Mouse (Mus musculus): ENCODE measurements around the gene Snrpd3. TPM values are rescaled to one million over a fixed set of nuclear protein-coding genes. Genes with fewer than 3 reads are reported as not detected.
A peak's percentile ranks its signal among the peaks of the same experiment; 100 is the strongest.

Snrpd3 gene
- total RNA-seq, 1 experiment = 124 TPM

- H3K27ac ChIP-seq (ENCODE audit: insufficient read depth, low read depth, low read length, poor library complexity, severe bottlenecking) = no peak overlapping the region
- H3K4me1 ChIP-seq (ENCODE audit: control insufficient read depth in 2 of 2, insufficient read depth in 2 of 2, low read length in 2 of 2, poor library complexity in 1 of 2) = peaks cover 0 to 3% of the 10 kb centered on the region in 2 experiments; a peak in 1 of 4 replicates
- H3K9ac ChIP-seq (ENCODE audit: insufficient read depth, low read depth, low read length, poor library complexity, severe bottlenecking) = no peak overlapping the region
- H3K36me3 ChIP-seq (ENCODE audit: control insufficient read depth, insufficient read depth, low read length, poor library complexity, severe bottlenecking) = peaks cover 18% of the 10 kb centered on the region; the same call in 1 of the 2 replicates
- no peaks in the 10 kb centered on the region for H3K9me3 ChIP-seq (ENCODE audit: control insufficient read depth, insufficient read depth, low read depth, low read length)
- no peak overlapping the region for H3K4me3 ChIP-seq (ENCODE audit: insufficient read depth in 1 of 2, low read depth in 1 of 2, low read length in 2 of 2, poor library complexity in 1 of 2, severe bottlenecking in 1 of 2)
- in situ Hi-C loops (cut with MboI; ENCODE audit: low sequenced_read_pairs in 2 of 2, unreplicated experiment in 2 of 2) = no loop called here
- DNase-seq (ENCODE audit: low read depth, low spot score) = no peak
- TF ChIP-seq ZNF384 (IDR thresholded peaks at IDR 0.05; ENCODE audit: low read depth, low read length) = no peak
- TF ChIP-seq HCFC1 (IDR thresholded peaks at IDR 0.05; ENCODE audit: borderline replicate concordance, insufficient read depth, low read length) = no peak
- TF ChIP-seq ZC3H11A (IDR thresholded peaks at IDR 0.05; ENCODE audit: borderline replicate concordance, low read depth, low read length) = no peak
- TF ChIP-seq MAFK (IDR thresholded peaks at IDR 0.05; ENCODE audit: insufficient read depth, low read depth, low read length) = no peak
- TF ChIP-seq CHD2 (IDR thresholded peaks at IDR 0.05; ENCODE audit: low read depth, low read length) = no peak
Observed at GRCm38 (mm10) chr10:75513306-75514067, 3.9 kb upstream of the Snrpd3 start.

DNA sequence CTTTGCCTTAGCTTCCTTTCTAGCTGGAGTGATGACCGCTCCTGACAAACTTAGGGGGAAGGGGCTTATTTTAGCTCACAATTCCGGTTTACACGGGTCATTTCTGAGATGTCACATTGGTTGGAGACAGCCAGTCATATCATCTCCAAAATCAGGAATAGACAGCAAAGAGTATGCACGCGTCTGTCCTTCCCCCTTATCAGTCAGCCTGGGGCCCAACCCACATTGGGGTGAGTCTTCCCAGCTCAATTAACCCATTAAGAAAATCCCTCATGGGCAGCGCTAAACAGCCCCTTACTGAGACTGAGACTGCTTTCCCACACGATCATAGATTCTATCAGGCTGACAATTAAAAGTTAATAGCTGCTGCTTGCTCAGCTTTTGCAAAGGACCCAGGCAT is 3.0 kb upstream of the Snrpd3 start:
- Histone ChIP-seq H3K27ac (ENCODE audit: insufficient read depth, low read depth, low read length, poor library complexity, severe bottlenecking) (no peak overlapping the region), H3K9ac (ENCODE audit: insufficient read depth, low read depth, low read length, poor library complexity, severe bottlenecking) (no peak overlapping the region), H3K4me3 (ENCODE audit: insufficient read depth in 1 of 2, low read depth in 1 of 2, low read length in 2 of 2, poor library complexity in 1 of 2, severe bottlenecking in 1 of 2) (no peak overlapping the region), H3K4me1 (ENCODE audit: control insufficient read depth in 2 of 2, insufficient read depth in 2 of 2, low read length in 2 of 2, poor library complexity in 1 of 2) (peaks cover 2 to 7% of the 10 kb centered on the region in 2 experiments; a peak in 2 of 4 replicates), H3K9me3 (ENCODE audit: control insufficient read depth, insufficient read depth, low read depth, low read length) (no peaks in the 10 kb centered on the region), H3K36me3 (ENCODE audit: control insufficient read depth, insufficient read depth, low read length, poor library complexity, severe bottlenecking) (peaks cover 16% of the 10 kb centered on the region)
- in situ Hi-C loops (cut with MboI; ENCODE audit: low sequenced_read_pairs in 2 of 2, unreplicated experiment in 2 of 2) = no loop called here
- DNase-seq (ENCODE audit: low read depth, low spot score) = no peak
- no peak for TF ChIP-seq CHD2 (IDR thresholded peaks at IDR 0.05; ENCODE audit: low read depth, low read length)
- no peak for TF ChIP-seq ZC3H11A (IDR thresholded peaks at IDR 0.05; ENCODE audit: borderline replicate concordance, low read depth, low read length)

GRCm38 (mm10) chr10:75515216-75516037 is 1.9 kb upstream of the Snrpd3 start:
- H3K4me3 ChIP-seq (ENCODE audit: insufficient read depth in 1 of 2, low read depth in 1 of 2, low read length in 2 of 2, poor library complexity in 1 of 2, severe bottlenecking in 1 of 2) = no peak overlapping the region
- no peak overlapping the region for H3K9ac ChIP-seq (ENCODE audit: insufficient read depth, low read depth, low read length, poor library complexity, severe bottlenecking)
- peaks cover 16% of the 10 kb centered on the region for H3K36me3 ChIP-seq (ENCODE audit: control insufficient read depth, insufficient read depth, low read length, poor library complexity, severe bottlenecking)
- DNase-seq (ENCODE audit: low read depth, low spot score) = no peak
- H3K4me1 ChIP-seq (ENCODE audit: control insufficient read depth in 2 of 2, insufficient read depth in 2 of 2, low read length in 2 of 2, poor library complexity in 1 of 2) = peaks cover 2 to 7% of the 10 kb centered on the region in 2 experiments; a peak in 2 of 4 replicates
- in situ Hi-C loops (cut with MboI; ENCODE audit: low sequenced_read_pairs in 2 of 2, unreplicated experiment in 2 of 2) = no loop called here
- TF ChIP-seq HCFC1 (IDR thresholded peaks at IDR 0.05; ENCODE audit: borderline replicate concordance, insufficient read depth, low read length) = no peak
- no peak for TF ChIP-seq MAFK (IDR thresholded peaks at IDR 0.05; ENCODE audit: insufficient read depth, low read depth, low read length)
- TF ChIP-seq ZNF384 (IDR thresholded peaks at IDR 0.05; ENCODE audit: low read depth, low read length) = no peak
- no peak for TF ChIP-seq CHD2 (IDR thresholded peaks at IDR 0.05; ENCODE audit: low read depth, low read length)
- TF ChIP-seq ZC3H11A (IDR thresholded peaks at IDR 0.05; ENCODE audit: borderline replicate concordance, low read depth, low read length) = no peak
- no peak overlapping the region for H3K27ac ChIP-seq (ENCODE audit: insufficient read depth, low read depth, low read length, poor library complexity, severe bottlenecking)
- H3K9me3 ChIP-seq (ENCODE audit: control insufficient read depth, insufficient read depth, low read depth, low read length) = no peaks in the 10 kb centered on the region

DNA sequence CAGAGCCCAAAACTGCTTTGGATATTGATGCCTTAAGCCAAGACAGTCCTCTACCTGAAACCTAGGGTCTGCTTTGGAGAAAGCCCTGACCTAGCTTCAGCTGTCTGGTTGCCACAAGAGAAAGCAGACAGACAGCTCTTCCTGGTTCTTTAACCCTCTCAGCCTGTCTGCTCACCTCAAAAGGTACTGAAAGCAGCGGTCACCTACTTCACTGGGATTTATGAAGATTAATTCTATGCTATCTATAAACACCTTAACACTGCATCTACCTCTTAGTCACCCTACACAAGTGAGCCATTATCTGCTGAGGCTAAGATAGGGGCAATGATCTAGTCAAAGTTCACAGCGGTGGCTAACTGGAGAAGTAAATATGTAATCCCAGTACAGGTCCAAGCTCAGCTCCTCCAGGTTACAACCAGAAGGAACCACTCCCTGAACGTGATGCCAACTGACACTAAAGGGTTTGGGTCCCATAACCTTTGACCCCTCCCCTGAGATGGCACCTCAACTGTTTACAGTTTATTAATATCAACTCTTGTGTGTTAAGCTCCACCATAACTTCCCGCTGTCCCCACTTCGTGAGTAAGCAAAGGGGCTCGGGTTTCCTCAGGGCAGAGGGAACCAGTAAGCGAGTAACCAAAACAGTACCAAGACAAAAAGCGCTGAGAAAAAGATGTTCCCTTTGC is 1.2 kb upstream of the Snrpd3 start:
- H3K4me1 ChIP-seq (ENCODE audit: control insufficient read depth in 2 of 2, insufficient read depth in 2 of 2, low read length in 2 of 2, poor library complexity in 1 of 2) = peaks cover 2 to 7% of the 10 kb centered on the region in 2 experiments; a peak in 2 of 4 replicates
- no peak for DNase-seq (ENCODE audit: low read depth, low spot score)
- H3K4me3 ChIP-seq (ENCODE audit: insufficient read depth in 1 of 2, low read depth in 1 of 2, low read length in 2 of 2, poor library complexity in 1 of 2, severe bottlenecking in 1 of 2) = peak overlapping the region; percentile 85 to 90; a peak in 2 of 4 replicates
- H3K27ac ChIP-seq (ENCODE audit: insufficient read depth, low read depth, low read length, poor library complexity, severe bottlenecking) = no peak overlapping the region
- no peak for TF ChIP-seq HCFC1 (IDR thresholded peaks at IDR 0.05; ENCODE audit: borderline replicate concordance, insufficient read depth, low read length)
- no peak for TF ChIP-seq ZNF384 (IDR thresholded peaks at IDR 0.05; ENCODE audit: low read depth, low read length)
- no peak for TF ChIP-seq MAFK (IDR thresholded peaks at IDR 0.05; ENCODE audit: insufficient read depth, low read depth, low read length)
- TF ChIP-seq ZC3H11A (IDR thresholded peaks at IDR 0.05; ENCODE audit: borderline replicate concordance, low read depth, low read length) = no peak
- TF ChIP-seq CHD2 (IDR thresholded peaks at IDR 0.05; ENCODE audit: low read depth, low read length) = no peak
- in situ Hi-C loops (cut with MboI; ENCODE audit: low sequenced_read_pairs in 2 of 2, unreplicated experiment in 2 of 2) = no loop called here
- H3K9ac ChIP-seq (ENCODE audit: insufficient read depth, low read depth, low read length, poor library complexity, severe bottlenecking) = peak overlapping the region; percentile 88; the same call in 1 of the 2 replicates
- no peaks in the 10 kb centered on the region for H3K9me3 ChIP-seq (ENCODE audit: control insufficient read depth, insufficient read depth, low read depth, low read length)
- peaks cover 20% of the 10 kb centered on the region for H3K36me3 ChIP-seq (ENCODE audit: control insufficient read depth, insufficient read depth, low read length, poor library complexity, severe bottlenecking)
